Mouse (Mus musculus) kidney, postnatal 25 days (tissue): ENCODE results near the gene Ptpn11.

Experiments used
- DNase-seq, 2 experiments: peaks; one replicate each; pipeline ENCODE4 v3.0.0; 2021; ENCODE audit warnings: mixed read lengths in 2 of 2

The Ptpn11 gene

GRCm38 (mm10) chr5:121081754-121082153 is 109.4 kb downstream of the Ptpn11 start:
- DNase-seq = no peak
